Mouse (Mus musculus): ENCODE data around the gene Hapln2. TPM values are rescaled to one million over a fixed set of nuclear protein-coding genes. Genes with fewer than 3 reads are reported as not detected.

Gene Hapln2
- not detected for polyA plus RNA-seq (2017; shearing (Covaris generic))

DNA sequence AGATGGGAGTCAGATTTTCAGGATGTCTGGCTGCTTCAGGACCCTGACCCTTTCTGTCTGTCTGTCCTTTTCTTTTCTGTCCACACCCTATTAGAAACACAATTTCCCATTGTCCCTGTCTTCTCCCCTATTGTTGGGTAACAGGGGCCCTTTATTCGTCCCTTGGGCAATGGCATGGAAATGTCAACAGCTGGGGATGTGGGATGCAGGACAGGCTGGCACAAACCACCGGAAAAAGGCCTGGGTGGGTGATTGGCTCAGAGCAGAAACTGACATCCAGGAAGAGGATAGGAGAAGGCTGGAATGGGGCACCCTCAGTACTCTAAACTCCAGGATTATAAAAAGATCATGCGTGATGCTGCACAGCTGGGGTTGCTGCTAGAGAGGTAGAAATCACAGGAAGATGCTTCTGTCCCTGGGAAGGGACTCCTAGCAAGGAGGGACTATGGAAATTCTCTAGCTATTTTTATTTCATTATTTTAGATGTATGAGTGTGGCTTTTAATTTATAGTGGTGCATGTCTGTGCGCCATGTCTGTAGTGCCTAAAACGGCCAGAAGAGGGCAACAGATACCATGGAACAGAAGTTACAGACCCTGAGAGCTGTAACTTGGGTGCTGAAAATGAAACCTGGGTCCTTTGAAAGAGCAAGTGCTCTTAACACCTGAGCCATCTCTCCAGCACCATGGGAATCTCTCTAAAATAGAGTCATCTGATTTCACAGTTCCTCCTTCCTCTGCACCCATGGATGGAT lies at the start of gene Hapln2:
TSS of gene Hapln2 (minus strand) at position 150 of the 753 bp plus-strand sequence.

DNA sequence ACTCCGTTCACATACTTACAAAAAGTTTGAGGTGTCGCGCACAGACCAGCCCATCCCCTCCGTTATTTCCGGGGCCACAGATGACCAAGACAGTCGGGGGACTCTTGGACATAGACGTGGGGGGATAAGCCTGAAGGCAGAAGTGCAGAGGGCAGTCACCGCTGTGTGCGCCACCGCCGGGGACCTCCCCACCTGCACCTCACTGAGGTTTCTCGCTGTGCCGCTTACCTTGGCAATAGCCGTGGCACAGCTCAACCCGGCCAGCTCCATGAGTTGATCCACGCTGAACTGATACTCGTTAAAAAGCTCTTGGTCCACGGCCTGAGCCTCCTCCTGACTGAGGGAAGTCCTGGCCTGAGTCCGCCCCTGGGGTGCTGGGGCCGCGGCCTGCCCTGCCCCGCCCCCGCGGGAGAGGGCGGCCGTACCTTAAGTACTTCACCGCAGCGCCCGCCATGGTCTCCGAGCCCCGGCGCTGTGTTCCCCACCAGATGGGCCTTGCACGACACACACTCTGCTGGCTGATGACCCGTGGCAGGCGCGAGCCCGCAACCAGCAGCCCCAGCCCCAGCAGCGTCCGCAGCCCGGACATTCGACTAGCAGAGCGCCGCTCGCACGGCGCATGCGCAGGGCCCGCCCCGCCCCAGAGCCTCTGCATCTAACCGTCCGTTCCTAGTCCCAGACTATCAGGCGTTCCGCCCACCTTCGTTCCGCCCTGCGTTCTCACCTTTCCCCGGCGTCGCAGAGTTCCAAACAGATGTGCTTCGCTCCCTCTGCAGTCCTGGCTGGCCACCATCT lies 30.7 kb upstream of the Hapln2 start, which contains the start of gene Naxe:
TSS of gene Naxe (minus strand) at position 594 of the 795 bp plus-strand sequence.

DNA sequence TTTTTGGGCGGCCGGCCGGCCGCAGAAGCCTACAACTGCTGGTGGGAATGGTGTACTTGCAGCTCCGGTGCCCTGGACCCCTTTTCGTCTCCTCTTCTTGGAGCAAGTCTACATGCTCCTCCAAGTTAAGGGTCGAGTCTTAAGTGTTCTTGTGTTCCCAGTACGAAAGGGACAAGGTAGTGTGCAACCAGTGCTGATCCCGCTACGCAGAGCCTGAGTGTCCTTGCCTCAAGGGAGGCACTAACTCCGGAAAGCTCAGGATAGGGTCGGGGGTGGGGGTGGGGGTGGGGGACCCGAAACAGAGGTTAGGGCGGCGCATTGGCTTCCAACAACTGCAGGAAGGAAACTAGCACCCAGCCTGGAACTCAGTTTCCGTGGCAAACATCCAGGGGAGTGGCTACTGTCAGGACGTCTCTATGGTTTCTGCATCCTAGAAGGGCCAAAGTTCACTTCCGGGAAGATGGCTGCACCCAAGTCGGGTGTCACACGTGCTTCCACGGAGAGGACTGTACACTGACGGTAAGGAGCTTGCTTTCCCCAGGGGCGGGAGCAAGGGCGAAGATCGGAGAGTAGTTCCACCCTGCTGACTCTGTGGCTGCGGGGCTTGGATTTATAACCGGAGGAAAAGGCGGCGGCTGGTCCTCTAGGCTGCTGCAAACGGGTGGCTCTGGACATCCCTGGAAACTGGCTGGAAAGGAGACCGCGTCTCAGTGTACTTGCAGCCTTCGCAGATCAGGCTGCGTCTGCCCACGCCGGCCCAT lies 15.5 kb upstream of the Hapln2 start, which contains the start of gene Gpatch4:
TSS of gene Gpatch4 (plus strand) at position 448 of the 761 bp plus-strand sequence.

DNA sequence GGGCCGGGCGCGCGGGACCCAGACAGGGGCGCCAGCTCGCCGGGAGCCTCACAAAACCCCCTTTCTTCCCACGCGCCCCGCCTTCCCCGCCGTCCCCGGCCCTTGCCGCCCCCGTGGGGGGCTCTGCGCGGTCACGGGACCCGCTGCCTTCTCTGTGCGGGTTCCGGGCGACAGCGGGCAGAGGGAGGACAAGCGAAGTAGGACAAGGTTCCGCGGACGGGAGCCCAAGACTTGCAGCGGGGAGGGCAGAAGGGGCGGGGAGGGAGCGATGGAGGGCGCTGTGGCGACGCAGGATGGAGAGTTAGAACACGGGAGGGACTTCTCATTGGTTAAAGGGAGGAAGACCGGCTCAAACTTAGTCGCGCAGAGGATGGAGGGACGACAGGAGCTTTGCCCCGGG lies 27.2 kb downstream of the Hapln2 start, which contains the start of gene Bcan:
TSS of gene Bcan (minus strand) at position 50 of the 400 bp plus-strand sequence.

Other genes starting within 250 kb of the Hapln2 start
- gene Ntrk1, start 232.4 kb downstream of the Hapln2 start, polyA plus RNA-seq (2017; shearing (Covaris generic)) = not detected
- gene Insrr, start 230.6 kb downstream of the Hapln2 start, polyA plus RNA-seq (2017; shearing (Covaris generic)) = 0.71 TPM
- gene Pear1, start 203.3 kb downstream of the Hapln2 start, polyA plus RNA-seq (2017; shearing (Covaris generic)) = 122 TPM
- 329 TPM for gene Sh2d2a, start 180.8 kb downstream of the Hapln2 start, polyA plus RNA-seq (2017; shearing (Covaris generic))
- 12.1 TPM for gene Prcc, start 142.0 kb downstream of the Hapln2 start, polyA plus RNA-seq (2017; shearing (Covaris generic))
- 31.6 TPM for gene Hdgf, start 121.3 kb downstream of the Hapln2 start, polyA plus RNA-seq (2017; shearing (Covaris generic))
- gene Mrpl24, start 108.1 kb downstream of the Hapln2 start, polyA plus RNA-seq (2017; shearing (Covaris generic)) = 147 TPM
- gene Isg20l2, start 97.3 kb downstream of the Hapln2 start, polyA plus RNA-seq (2017; shearing (Covaris generic)) = 8.2 TPM
- gene Rrnad1, start 96.9 kb downstream of the Hapln2 start, polyA plus RNA-seq (2017; shearing (Covaris generic)) = 24.7 TPM
- gene Crabp2, start 78.9 kb downstream of the Hapln2 start, polyA plus RNA-seq (2017; shearing (Covaris generic)) = not detected
- gene Nes, start 56.5 kb downstream of the Hapln2 start, polyA plus RNA-seq (2017; shearing (Covaris generic)) = not detected
- not detected for gene Bcan, start 27.4 kb downstream of the Hapln2 start, polyA plus RNA-seq (2017; shearing (Covaris generic))
- gene Gpatch4, start 15.5 kb upstream of the Hapln2 start, polyA plus RNA-seq (2017; shearing (Covaris generic)) = 30.5 TPM
- gene Naxe, start 30.9 kb upstream of the Hapln2 start, polyA plus RNA-seq (2017; shearing (Covaris generic)) = 102 TPM
- not detected for gene Ttc24, start 50.7 kb upstream of the Hapln2 start, polyA plus RNA-seq (2017; shearing (Covaris generic))
- 0.97 TPM for gene Iqgap3, start 54.4 kb upstream of the Hapln2 start, polyA plus RNA-seq (2017; shearing (Covaris generic))
- 27.2 TPM for gene Mef2d, start 114.8 kb upstream of the Hapln2 start, polyA plus RNA-seq (2017; shearing (Covaris generic))
- gene Rhbg, start 227.1 kb upstream of the Hapln2 start, polyA plus RNA-seq (2017; shearing (Covaris generic)) = not detected

Data from activated CD4-positive, CD25-positive, alpha-beta regulatory T cell, adult 9 weeks (primary cell).